Mouse (Mus musculus): ENCODE measurements around the gene Pnliprp2. TPM values are rescaled to one million over a fixed set of nuclear protein-coding genes. Genes with fewer than 3 reads are reported as not detected.

The Pnliprp2 gene
- polyA plus RNA-seq, 1 experiment from 2014 or later: not detected

Other genes starting within 250 kb of the Pnliprp2 start
- not detected in 2 replicates for gene Ccdc172, start 247.7 kb upstream of the Pnliprp2 start, polyA plus RNA-seq (2014; fragmentation: Nextera tagmentation; extraction: Ambion mirVana)
- 0.54 and 1.1 TPM in 2 replicates for gene Pnlip, start 107.2 kb upstream of the Pnliprp2 start, polyA plus RNA-seq (2014; fragmentation: Nextera tagmentation; extraction: Ambion mirVana)
- not detected in 2 replicates for gene Pnliprp1, start 30.8 kb upstream of the Pnliprp2 start, polyA plus RNA-seq (2014; fragmentation: Nextera tagmentation; extraction: Ambion mirVana)
- gene 1700019N19Rik, start 34.7 kb downstream of the Pnliprp2 start, polyA plus RNA-seq (2014; fragmentation: Nextera tagmentation; extraction: Ambion mirVana): not detected in 2 replicates
- gene Eno4, start 183.7 kb downstream of the Pnliprp2 start, polyA plus RNA-seq (2014; fragmentation: Nextera tagmentation; extraction: Ambion mirVana): 0.42 and 0.68 TPM in 2 replicates
- gene Hspa12a, start 183.9 kb downstream of the Pnliprp2 start, polyA plus RNA-seq (2014; fragmentation: Nextera tagmentation; extraction: Ambion mirVana): 27.8 and 28.3 TPM in 2 replicates